Mouse (Mus musculus) gastrocnemius, postnatal 36 days (tissue): ENCODE data around the gene Bpifb5. TPM values are rescaled to one million over a fixed set of nuclear protein-coding genes. Genes with fewer than 3 reads are reported as not detected.
"Not testable (repeated sequence)": the region's sequence is repeated elsewhere in the genome, so short reads cannot be mapped to it uniquely, and the experiment has no call there.

Experiments
- DNase-seq, 2 experiments: peaks; one replicate each; pipeline ENCODE4 v3.0.0; 2022
- intact Hi-C: fragments of 180-260 bp; cut with DNase I; formaldehyde crosslinking; loops from one replicate; pipeline ENCODE4 v1.15.1; 2025
- long read RNA-seq, 2 experiments: library from polyadenylated mRNA; stranded (forward); transcript quantifications; one replicate each; pipeline ENCODE4 v2.0.0; 2021
- total RNA-seq, 2 experiments: library from RNA; stranded (reverse); gene quantifications; 2 replicates each; pipeline ENCODE4 v1.2.3; 2021

Bpifb5 gene
- not detected for total RNA-seq
- long read RNA-seq, experiment 1 = 0 reads
- long read RNA-seq, experiment 2 = 0 reads

DNA sequence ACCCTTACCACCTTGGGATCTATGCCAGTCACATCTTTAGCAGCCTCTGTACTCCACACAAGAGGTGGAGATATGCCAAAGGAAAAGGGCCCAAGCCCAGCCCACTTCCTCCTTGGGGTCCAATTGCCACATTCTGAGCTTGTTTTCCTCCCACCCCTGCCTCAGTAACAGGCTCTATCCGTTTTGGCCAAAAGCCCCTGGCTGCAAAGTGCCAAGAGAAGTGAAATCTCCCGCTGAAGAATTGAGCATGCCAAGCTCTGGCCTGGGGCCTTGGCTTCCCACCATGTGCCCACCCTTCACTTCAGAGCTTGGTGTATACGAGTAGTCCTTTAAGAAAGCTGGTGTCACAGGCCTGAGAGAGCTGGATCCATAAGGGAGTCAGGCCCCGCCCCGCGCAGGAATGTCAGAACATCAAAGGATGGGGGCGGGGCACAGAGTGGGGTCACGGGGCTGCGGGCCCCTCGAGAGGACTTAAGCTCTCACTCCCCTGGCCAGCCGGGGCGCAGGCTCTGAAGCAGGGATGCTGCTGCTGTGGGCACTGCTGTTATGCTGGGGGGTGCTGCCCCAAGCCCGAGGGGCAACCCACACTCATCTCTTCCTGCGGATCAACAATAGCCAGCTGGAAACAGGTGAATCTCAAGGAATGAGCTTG lies at the start of gene Bpifb5:
Bpifb5 (plus strand) TSS at position 478 of the 652 bp plus-strand sequence.
- no peak for DNase-seq
- intact Hi-C loops = no loop called here

GRCm38 (mm10) chr2:154181900-154182299 lies 41.6 kb upstream of the Bpifb5 start:
- intact Hi-C loops, DNase-seq: not testable (repeated sequence)

- intact Hi-C loops = not testable (repeated sequence)
Observed at GRCm38 (mm10) chr2:154183061-154183460, 40.5 kb upstream of the Bpifb5 start.

GRCm38 (mm10) chr2:154185319-154185718 lies 38.2 kb upstream of the Bpifb5 start:
- intact Hi-C loops = no loop called here
- DNase-seq = no peak

More at GRCm38 (mm10) chr2:154183061-154183460, 40.5 kb upstream of the Bpifb5 start:
- DNase-seq = not testable (repeated sequence)

DNA sequence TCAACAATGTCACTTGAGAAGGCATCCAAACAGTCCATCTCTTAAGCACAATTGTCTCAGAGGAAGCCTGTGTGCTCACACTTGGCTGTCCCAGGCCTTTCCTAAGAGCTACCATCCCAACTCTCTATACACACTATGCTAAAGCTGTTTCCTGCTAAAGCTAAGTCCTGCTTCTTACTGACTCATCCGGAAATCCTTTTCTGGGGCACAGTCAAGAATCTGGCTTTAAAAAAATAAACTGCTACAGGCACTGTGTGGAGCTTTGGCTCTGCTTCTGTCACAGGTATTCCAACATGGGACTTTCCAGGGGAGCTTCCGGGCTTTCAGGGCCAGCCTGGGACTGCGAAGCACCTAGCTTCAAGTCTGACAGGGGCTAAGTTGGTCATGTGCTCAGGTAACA lies 37.8 kb upstream of the Bpifb5 start:
- no peak for DNase-seq
- intact Hi-C loops = no loop called here

DNA sequence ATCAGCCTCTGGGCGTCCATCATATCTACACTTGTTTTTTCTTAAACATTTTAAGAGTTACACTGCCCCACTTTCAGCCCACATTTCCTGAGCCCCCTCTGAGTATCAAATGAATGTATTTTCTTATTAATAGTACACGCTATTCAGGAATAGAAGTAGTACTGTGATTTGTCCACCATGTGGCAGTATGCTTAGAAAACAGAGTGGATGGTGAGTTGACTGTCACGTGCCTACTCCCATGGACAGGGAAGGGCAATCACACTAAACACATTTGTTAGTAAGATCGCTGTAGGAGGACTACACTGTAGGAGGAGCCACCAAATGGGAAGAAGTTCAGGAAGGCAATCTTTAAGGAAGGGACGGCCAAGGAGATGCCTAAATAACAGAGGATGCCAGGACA lies 36.1 kb upstream of the Bpifb5 start:
- no peak for DNase-seq
- intact Hi-C loops = no loop called here

DNA sequence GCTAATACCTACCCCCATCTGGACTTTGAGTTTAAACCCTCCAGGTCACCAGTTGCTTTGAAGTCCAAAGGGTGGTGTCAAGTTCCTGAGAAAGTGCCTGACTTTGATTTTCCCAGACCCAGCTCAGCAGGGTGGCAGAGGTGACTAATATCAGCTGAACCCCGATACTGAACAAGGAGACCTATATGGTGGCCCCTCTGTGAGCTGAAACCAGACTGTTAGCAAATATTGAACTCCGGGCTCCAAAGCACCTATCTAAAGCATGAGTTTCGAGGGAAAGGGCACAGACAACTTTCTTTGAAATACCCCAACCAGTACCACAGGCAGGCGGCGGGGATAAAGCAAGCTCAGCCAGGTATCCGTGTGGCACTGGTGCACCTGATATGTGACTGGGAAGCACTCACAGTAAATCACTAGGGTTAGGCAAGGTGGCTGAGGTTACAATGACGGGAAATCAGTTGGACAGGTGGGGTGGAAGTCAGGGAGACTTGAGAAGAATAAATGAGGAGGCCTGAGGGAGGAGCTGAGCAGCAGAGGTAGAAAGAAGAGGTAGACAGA lies 33.6 kb upstream of the Bpifb5 start:
- intact Hi-C loops = no loop called here
- DNase-seq = no peak

DNA sequence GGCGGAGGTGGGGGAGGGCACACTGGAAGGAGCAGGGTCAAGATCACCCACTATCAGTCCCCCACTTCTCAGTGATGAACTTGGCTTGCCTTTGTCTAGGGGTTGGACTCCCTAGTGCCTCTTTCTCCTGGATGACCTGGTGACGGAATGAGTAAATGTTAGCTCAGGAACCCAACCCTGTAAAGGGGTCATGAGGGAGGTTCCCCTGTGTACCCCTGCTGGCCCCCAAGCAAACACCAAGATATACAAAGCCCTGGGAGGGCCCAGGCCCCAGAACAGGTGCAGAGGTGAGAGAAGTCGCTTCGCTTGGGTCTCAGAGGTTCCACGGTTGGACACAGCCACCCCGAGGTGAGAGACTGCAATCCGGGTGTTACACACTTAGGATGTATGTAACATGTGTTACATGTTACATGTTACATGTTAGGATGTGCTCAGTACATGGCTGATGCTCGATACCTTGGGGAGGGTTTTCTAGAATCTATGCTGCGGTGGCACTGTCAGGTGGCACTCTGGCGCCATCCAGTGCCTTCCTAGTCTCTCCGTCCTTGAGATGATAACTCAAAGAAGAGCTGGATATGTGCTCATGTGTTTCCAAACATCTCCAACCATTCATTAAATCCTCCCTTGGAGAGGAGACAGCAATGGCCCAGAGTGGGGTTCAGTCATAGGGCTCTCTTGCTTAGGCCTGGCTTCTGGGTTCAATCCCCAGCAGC lies 32.8 kb upstream of the Bpifb5 start, which contains the start of gene Bpifb1:
Bpifb1 (plus strand) TSS at position 273 of the 713 bp plus-strand sequence.
- intact Hi-C loops = no loop called here
- no peak for DNase-seq

DNA sequence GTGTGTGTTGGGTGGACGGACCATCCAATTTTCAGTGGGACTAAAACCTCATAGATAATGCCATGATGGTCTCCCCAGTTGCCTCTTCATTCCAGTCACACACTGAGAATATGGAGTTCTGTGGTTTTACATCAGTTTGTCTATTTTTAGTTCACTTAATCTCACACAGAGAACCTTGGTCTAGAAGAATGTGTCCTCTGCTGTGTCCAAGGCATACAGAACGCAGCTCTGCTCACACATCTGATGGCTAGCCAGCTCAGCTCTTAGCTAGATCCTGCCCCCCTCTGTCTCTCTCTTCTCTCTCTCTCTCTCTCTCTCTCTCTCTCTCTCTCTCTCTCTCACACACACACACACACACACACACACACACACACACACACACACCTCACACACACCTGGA lies 31.4 kb upstream of the Bpifb5 start:
- intact Hi-C loops = no loop called here
- no peak for DNase-seq

GRCm38 (mm10) chr2:154193071-154193470 lies 30.5 kb upstream of the Bpifb5 start:
- intact Hi-C loops = no loop called here

DNA sequence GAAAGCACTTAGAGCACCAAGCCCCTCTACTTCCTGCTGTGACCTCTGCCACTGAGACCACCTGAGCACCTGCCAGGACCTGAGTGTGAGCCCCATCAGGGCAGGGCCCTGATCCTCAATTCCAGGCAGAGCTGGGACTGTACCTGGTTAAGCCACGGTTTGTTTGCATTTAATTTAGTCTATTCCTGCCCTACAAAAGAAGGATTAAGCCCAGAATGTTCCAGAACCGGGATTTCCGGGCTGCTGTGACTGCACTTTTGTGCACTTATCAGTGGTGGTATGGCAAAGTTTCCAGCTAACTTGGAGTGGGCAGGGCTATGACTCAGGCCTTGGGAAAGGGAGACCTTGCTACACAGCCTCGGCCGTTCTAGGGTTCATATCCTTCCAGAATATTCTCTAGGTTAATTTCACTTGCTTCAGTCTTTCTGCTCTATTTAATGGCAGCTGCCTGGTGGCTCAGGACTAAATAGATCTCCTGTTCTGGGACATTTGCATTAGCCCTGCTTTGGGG lies 29.5 kb upstream of the Bpifb5 start:
- intact Hi-C loops = no loop called here
- no peak for DNase-seq

More at GRCm38 (mm10) chr2:154193071-154193470, 30.5 kb upstream of the Bpifb5 start:
- no peak for DNase-seq

DNA sequence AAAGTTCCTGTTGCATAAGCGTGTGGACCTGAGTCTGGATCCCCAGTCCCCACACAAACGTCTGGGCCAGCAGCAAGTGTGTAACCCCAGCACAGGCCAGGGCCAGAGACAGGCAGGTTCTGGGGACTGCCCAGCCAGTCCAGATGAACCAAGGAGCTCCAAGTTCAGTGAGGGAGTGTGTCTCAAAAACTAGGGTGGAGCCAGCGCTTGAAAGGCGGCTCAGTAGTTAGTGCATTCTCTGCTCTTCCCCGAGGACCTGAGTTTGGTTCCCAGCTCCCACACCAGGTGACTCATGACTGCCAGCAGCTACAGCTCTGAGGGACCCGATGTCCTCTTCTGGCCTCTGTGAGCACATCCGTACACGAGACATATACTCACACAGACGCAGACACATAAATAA lies 26.5 kb upstream of the Bpifb5 start:
- no peak for DNase-seq
- intact Hi-C loops = no loop called here

GRCm38 (mm10) chr2:154204630-154205029 lies 18.9 kb upstream of the Bpifb5 start:
- intact Hi-C loops = no loop called here
- DNase-seq = no peak

- intact Hi-C loops = no loop called here
- no peak for DNase-seq
Observed at GRCm38 (mm10) chr2:154206908-154207307, 16.6 kb upstream of the Bpifb5 start.

GRCm38 (mm10) chr2:154209112-154209511 lies 14.4 kb upstream of the Bpifb5 start:
- intact Hi-C loops = no loop called here

DNA sequence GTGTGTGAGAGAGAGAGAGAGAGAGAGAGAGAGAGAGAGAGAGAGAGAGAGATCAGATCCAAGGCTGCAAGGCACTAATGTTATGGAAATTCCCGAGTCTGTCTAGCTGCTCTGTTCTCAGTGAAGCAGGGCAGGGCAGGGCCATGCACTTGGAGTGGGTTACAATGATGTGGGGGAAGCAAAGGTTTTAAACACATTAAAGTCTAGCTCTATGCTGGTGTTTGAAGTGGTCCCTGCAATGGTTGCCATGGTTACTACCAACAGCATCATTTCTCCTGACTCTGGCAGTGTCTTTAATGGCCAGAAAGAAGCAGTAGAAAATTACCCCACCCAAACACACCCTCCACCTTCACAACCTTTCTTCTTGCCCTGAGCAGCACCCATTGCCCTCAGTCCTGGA lies 12.4 kb upstream of the Bpifb5 start:
- intact Hi-C loops = loop anchor here (5.0 kb wide), 1 partner anchor 76 kb away; no protein-coding TSS in a partner anchor
- no peak for DNase-seq

More at GRCm38 (mm10) chr2:154209112-154209511, 14.4 kb upstream of the Bpifb5 start:
- DNase-seq = no peak

DNA sequence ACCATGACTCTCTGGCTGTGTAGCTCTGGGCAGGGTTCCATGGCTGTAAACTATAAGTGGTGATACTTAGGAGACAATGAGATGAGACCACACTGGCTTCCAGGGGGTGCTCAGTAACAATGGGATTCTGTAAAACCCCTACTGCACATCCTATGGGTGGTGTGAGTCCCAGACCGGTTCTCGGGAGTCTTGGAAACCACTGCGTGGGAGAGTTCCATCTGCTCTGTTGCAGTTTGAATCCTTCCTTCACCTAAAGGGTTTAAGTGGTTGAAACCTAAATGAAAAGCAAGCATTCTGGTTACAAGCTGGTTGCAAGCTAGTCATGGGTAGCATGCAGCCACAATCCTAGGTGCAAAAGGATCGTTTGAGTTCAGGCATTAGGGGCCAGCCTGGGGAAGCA lies 11.7 kb upstream of the Bpifb5 start:
- intact Hi-C loops = loop anchor here (5.0 kb wide), 1 partner anchor 75 kb away; no protein-coding TSS in a partner anchor

DNA sequence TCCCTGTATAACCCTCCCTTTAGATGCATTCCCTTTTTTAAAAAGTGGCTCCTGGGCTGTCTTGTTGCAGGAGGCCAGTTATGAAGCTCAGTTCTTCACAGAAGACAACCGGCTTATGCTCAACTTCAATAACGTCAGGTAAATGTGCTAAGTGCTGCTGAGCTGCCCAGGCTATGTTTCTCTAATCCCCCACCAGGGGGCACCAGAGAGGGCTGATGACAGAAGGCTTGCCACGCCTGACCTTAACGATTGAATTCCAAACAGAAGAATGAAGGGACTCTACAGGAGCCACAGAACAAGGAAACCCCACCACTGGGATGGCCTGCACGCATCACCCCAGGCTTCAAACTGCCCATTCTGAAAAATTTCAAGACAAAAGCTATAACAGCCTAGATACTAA lies 8.4 kb upstream of the Bpifb5 start:
- DNase-seq = peak; percentile 33 to 55
- intact Hi-C loops = no loop called here

More for the DNA sequence above, 11.7 kb upstream of the Bpifb5 start:
- DNase-seq = no peak

DNA sequence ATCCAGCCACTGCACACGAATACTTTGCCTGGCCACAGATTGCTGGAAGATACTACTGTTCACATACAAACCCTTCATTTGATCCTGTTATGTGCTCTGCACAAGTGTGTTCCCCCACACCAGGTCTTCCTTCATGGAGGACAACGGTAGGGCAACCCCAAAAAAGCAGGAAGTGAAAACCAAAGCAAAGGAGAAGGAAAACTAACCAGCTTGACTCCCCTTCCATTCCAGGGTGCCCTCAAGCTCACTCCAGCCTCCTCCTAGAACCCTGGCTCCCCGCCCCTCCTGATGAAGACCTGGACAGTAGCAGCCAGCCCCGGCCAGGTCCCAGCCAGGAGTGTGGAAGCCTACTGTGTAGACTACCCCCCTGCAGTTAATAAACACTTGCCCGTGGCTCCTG lies 3.6 kb upstream of the Bpifb5 start:
- intact Hi-C loops = no loop called here
- no peak for DNase-seq

GRCm38 (mm10) chr2:154223917-154224273 lies 353 bp downstream of the Bpifb5 start:
- intact Hi-C loops = no loop called here
- DNase-seq = no peak

- intact Hi-C loops = no loop called here
- DNase-seq = no peak
Observed at GRCm38 (mm10) chr2:154226991-154227390, 3.4 kb downstream of the Bpifb5 start.
